Mouse (Mus musculus) kidney, postnatal 4 days (tissue): ENCODE measurements around the gene Rpl27.
"Not testable (repeated sequence)": the region's sequence is repeated elsewhere in the genome, so short reads cannot be mapped to it uniquely, and the experiment has no call there.

ENCODE experiments used
- DNase-seq, 2 experiments: peaks; one replicate each; pipeline ENCODE4 v3.0.0; 2021; ENCODE audit warnings: mixed read lengths in 2 of 2

Gene Rpl27

GRCm38 (mm10) chr11:101448274-101448746 is 6.2 kb downstream of the Rpl27 start, which contains the start of gene Ifi35:
Ifi35 (plus strand) TSS chr11:101448407.
- peak; percentile 76 to 85 for DNase-seq

- DNase-seq, result no peak
These were observed 6.8 kb downstream of the Rpl27 start for GRCm38 (mm10) chr11:101448899-101449298.

GRCm38 (mm10) chr11:101449596-101449995 is 7.5 kb downstream of the Rpl27 start:
- not testable (repeated sequence) for DNase-seq

GRCm38 (mm10) chr11:101450394-101450793 is 8.3 kb downstream of the Rpl27 start:
- DNase-seq, result no peak

- DNase-seq, result no peak
These were observed 9.4 kb downstream of the Rpl27 start for GRCm38 (mm10) chr11:101451536-101451935.

- DNase-seq, result no peak
These were observed 10.1 kb downstream of the Rpl27 start for GRCm38 (mm10) chr11:101452093-101452774.

- peak; percentile 45 to 57 for DNase-seq
These were observed 12.6 kb downstream of the Rpl27 start for GRCm38 (mm10) chr11:101454702-101455101.

GRCm38 (mm10) chr11:101455627-101456026 is 13.5 kb downstream of the Rpl27 start:
- no peak for DNase-seq

- no peak for DNase-seq
These were observed 15.5 kb downstream of the Rpl27 start for GRCm38 (mm10) chr11:101457631-101458030.

- no peak for DNase-seq
These were observed 16.1 kb downstream of the Rpl27 start for GRCm38 (mm10) chr11:101458217-101458616.

GRCm38 (mm10) chr11:101459716-101460115 is 17.6 kb downstream of the Rpl27 start:
- peak in 1 of 2 experiments; percentile 55 for DNase-seq

- no peak for DNase-seq
These were observed 18.2 kb downstream of the Rpl27 start for GRCm38 (mm10) chr11:101460321-101460720.

- no peak for DNase-seq
These were observed 20.0 kb downstream of the Rpl27 start for GRCm38 (mm10) chr11:101462141-101462540.

GRCm38 (mm10) chr11:101462583-101463440 is 20.7 kb downstream of the Rpl27 start:
- DNase-seq, result no peak

- DNase-seq, result peak in 1 of 2 experiments; percentile 51
These were observed 22.4 kb downstream of the Rpl27 start, which contains the start of gene Rnd2 for GRCm38 (mm10) chr11:101464211-101465100. Rnd2 (plus strand) TSS chr11:101464999.

- peak; percentile 67 to 79 for DNase-seq
These were observed 23.2 kb downstream of the Rpl27 start for GRCm38 (mm10) chr11:101465101-101465868.

- DNase-seq, result peak; percentile 81 to 88
These were observed 23.9 kb downstream of the Rpl27 start, which contains the start of gene Vat1 for GRCm38 (mm10) chr11:101465869-101466551. Vat1 (minus strand) TSS chr11:101466230.

GRCm38 (mm10) chr11:101466552-101466950 is 24.5 kb downstream of the Rpl27 start:
- DNase-seq, result not testable (repeated sequence)

GRCm38 (mm10) chr11:101467477-101468262 is 25.6 kb downstream of the Rpl27 start:
- DNase-seq, result peak; percentile 81 to 87

- no peak for DNase-seq
These were observed 26.2 kb downstream of the Rpl27 start for GRCm38 (mm10) chr11:101468263-101468688.
